Mouse (Mus musculus) thymus, adult 2 months (tissue): ENCODE results near the gene Ggta1.

Source experiments
- CTCF ChIP-seq: fragments of 200-500 bp; IDR thresholded peaks from 2 replicates; pipeline ENCODE4 v1.5.1; 2012; ENCODE audit warnings: mild to moderate bottlenecking, control low read depth, low read length, moderate library complexity, borderline replicate concordance; ENCODE audit not compliant: control insufficient read depth, poor library complexity, insufficient read depth; ENCODE audit errors: extremely low read depth
- POLR2A ChIP-seq: fragments of 200-500 bp; IDR thresholded peaks from 2 replicates; pipeline ENCODE4 v1.6.1; 2012; ENCODE audit warnings: mild to moderate bottlenecking, low read length, control low read depth, moderate library complexity; ENCODE audit not compliant: control insufficient read depth, poor library complexity, insufficient read depth; ENCODE audit errors: extremely low read depth

GRCm38 (mm10) chr2:35448914-35449670, 13.9 kb downstream of the Ggta1 start:
- no peak for TF ChIP-seq CTCF
- no peak for TF ChIP-seq POLR2A
